ENCODE assay signal across 8 mouse cellular contexts in genomic region chrX:94212264-94212596, GRCm38 (mm10). TPM values are rescaled to one million over a fixed set of nuclear protein-coding genes. Genes with fewer than 3 reads are reported as not detected.
DNase-seq lines count a peak whose midpoint lies in the region; ATAC-seq and TF ChIP-seq lines count a peak whose summit lies in the region.

No protein-coding gene starts in this region.

- H3K4me3 ChIP-seq in heart, embryonic 14.5 days (ENCODE audit: control insufficient read depth in 1 of 2, insufficient read depth in 1 of 2, low read depth in 1 of 2, low read length in 2 of 2): peak overlapping the region; percentile 79 to 82
- peak overlapping the region; percentile 82 for H3K4me3 ChIP-seq in G1E (ENCODE audit: low read depth, low read length)
- peak overlapping the region; percentile 74 for H3K4me3 ChIP-seq in hindbrain, embryonic 11.5 days (ENCODE audit: low read depth, low read length)

- peak overlapping the region; percentile 46 to 75; a peak in 3 of 4 replicates for H3K27ac ChIP-seq in heart, embryonic 14.5 days (replicated peaks in 1 of 2; ENCODE audit: control insufficient read depth in 1 of 2, insufficient read depth in 1 of 2, low read depth in 2 of 2, low read length in 2 of 2)
- H3K27ac ChIP-seq in hindbrain, embryonic 11.5 days (ENCODE audit: low read depth, low read length): peak overlapping the region; percentile 36; the same call in 1 of the 2 replicates

- WGBS in heart, embryonic 14.5 days: under 1% methylated on average over 12 of the region's 12 CpGs
- WGBS in hindbrain, embryonic 11.5 days: 0% methylated on average over 12 of the region's 12 CpGs

- peak; percentile 48; the same call in 1 of the 2 replicates for ATAC-seq in heart, embryonic 14.5 days (ENCODE audit: insufficient number of reproducible peaks, insufficient read depth, low FRiP score, low read depth)
- peak; percentile 30; the same call in 1 of the 2 replicates for ATAC-seq in G1E (ENCODE audit: extremely low read depth, insufficient number of reproducible peaks, low FRiP score, poor library complexity, severe bottlenecking)
- peak; percentile 76; the same call in 1 of the 2 replicates for ATAC-seq in hindbrain, embryonic 11.5 days (ENCODE audit: low FRiP score)
- ATAC-seq in megakaryocyte-erythroid progenitor cell, adult 5-6 weeks (replicated peaks; ENCODE audit: low FRiP score, low TSS enrichment, poor library complexity, severe bottlenecking): 0 out of 2 replicates have a peak, but pooled peaks have one; percentile 6

- H3K4me1 ChIP-seq in heart, embryonic 14.5 days (ENCODE audit: control insufficient read depth in 2 of 2, insufficient read depth in 2 of 2, low read length in 2 of 2): no peaks in the 10 kb centered on the region
- peaks cover 4% of the 10 kb centered on the region; the same call in 1 of the 2 replicates for H3K4me1 ChIP-seq in G1E (ENCODE audit: insufficient read depth, low read depth, low read length)
- H3K4me1 ChIP-seq in hindbrain, embryonic 11.5 days (replicated peaks; ENCODE audit: control insufficient read depth, insufficient read depth, low read length): no peaks in the 10 kb centered on the region

- no peak for TF ChIP-seq CTCF in G1E (IDR thresholded peaks at IDR 0.05; ENCODE audit: low read depth, low read length)

- no peaks in the 10 kb centered on the region for H3K9me3 ChIP-seq in heart, embryonic 14.5 days (ENCODE audit: control insufficient read depth, low read length)
- H3K9me3 ChIP-seq in G1E (replicated peaks): no peaks in the 10 kb centered on the region
- no peaks in the 10 kb centered on the region for H3K9me3 ChIP-seq in hindbrain, embryonic 11.5 days (ENCODE audit: control insufficient read depth, low read length)

- H3K4me2 ChIP-seq in heart, embryonic 14.5 days (ENCODE audit: low read length): peak overlapping the region; percentile 73
- H3K4me2 ChIP-seq in hindbrain, embryonic 11.5 days (replicated peaks; ENCODE audit: low read depth, low read length): peak overlapping the region; percentile 49

- H3K9ac ChIP-seq in heart, embryonic 14.5 days (ENCODE audit: low read length): peak overlapping the region; percentile 91
- H3K9ac ChIP-seq in hindbrain, embryonic 11.5 days (ENCODE audit: low read depth, low read length): peak overlapping the region; percentile 69

- H3K27me3 ChIP-seq in heart, embryonic 14.5 days (ENCODE audit: control insufficient read depth, insufficient read depth, low read length): no peaks in the 10 kb centered on the region
- no peaks in the 10 kb centered on the region for H3K27me3 ChIP-seq in G1E (ENCODE audit: insufficient read depth, low read length)
- H3K27me3 ChIP-seq in hindbrain, embryonic 11.5 days (ENCODE audit: control insufficient read depth, insufficient read depth, low read length): no peaks in the 10 kb centered on the region

- no peak for DNase-seq in heart, adult 11 months
- no peak for DNase-seq in G1E (ENCODE audit: low spot score)
- DNase-seq in hindbrain, embryonic 11.5 days (ENCODE audit: low spot score): no peak
- no peak for DNase-seq in cerebellum, adult 9-10 months
- DNase-seq in natural killer cell, adult 2 months (ENCODE audit: low spot score in 2 of 2): no peak
- DNase-seq in adrenal gland, postnatal 36 days: no peak

- peaks cover 34% of the 10 kb centered on the region for H3K36me3 ChIP-seq in heart, embryonic 14.5 days (ENCODE audit: control insufficient read depth, insufficient read depth, low read length)
- peaks cover 32% of the 10 kb centered on the region for H3K36me3 ChIP-seq in G1E (replicated peaks)
- no peaks in the 10 kb centered on the region for H3K36me3 ChIP-seq in hindbrain, embryonic 11.5 days (ENCODE audit: control insufficient read depth, insufficient read depth, low read length)

RNA-seq across cellular contexts. Expression of gene Eif2s3x, which starts 0.4 kb away (rescaled TPM):
- polyA plus RNA-seq in heart, embryonic 14.5 days (2014; fragmentation: Nextera tagmentation; extraction: Ambion mirVana): 46.9 and 75.7 TPM in 2 replicates
- total RNA-seq in G1E (2014; fragmentation: Nextera tagmentation) (387 and 408 TPM in 2 replicates), G1E (2017) (239 and 275 TPM in 2 replicates)
- 21.0 and 31.9 TPM in 2 replicates for polyA plus RNA-seq in G1E (2012)
- polyA plus RNA-seq in hindbrain, embryonic 11.5 days (2014; fragmentation: Nextera tagmentation; extraction: Ambion mirVana): 103 and 133 TPM in 2 replicates
- total RNA-seq in megakaryocyte-erythroid progenitor cell, adult 5-6 weeks (2014; fragmentation: Nextera tagmentation): 188 and 191 TPM in 2 replicates
- total RNA-seq in megakaryocyte-erythroid progenitor cell, adult 5-6 weeks (2017): 261 and 281 TPM in 2 replicates
- 100 to 1,000 TPM; 154 to 213 TPM for total RNA-seq in adrenal gland, postnatal 36 days (2021)

RNA-seq across cellular contexts. Expression of gene Klhl15, which starts 22.2 kb away (rescaled TPM):
- 5.9 and 6.9 TPM in 2 replicates for polyA plus RNA-seq in heart, embryonic 14.5 days (2014; fragmentation: Nextera tagmentation; extraction: Ambion mirVana)
- 22.3 and 28.5 TPM in 2 replicates for total RNA-seq in G1E (2014; fragmentation: Nextera tagmentation)
- total RNA-seq in G1E (2017): 14.8 and 18.7 TPM in 2 replicates
- 54.2 and 67.0 TPM in 2 replicates for polyA plus RNA-seq in G1E (2012)
- polyA plus RNA-seq in hindbrain, embryonic 11.5 days (2014; fragmentation: Nextera tagmentation; extraction: Ambion mirVana): 12.1 and 12.2 TPM in 2 replicates
- 8.7 and 11.3 TPM in 2 replicates for total RNA-seq in megakaryocyte-erythroid progenitor cell, adult 5-6 weeks (2014; fragmentation: Nextera tagmentation)
- 10.1 and 12.6 TPM in 2 replicates for total RNA-seq in megakaryocyte-erythroid progenitor cell, adult 5-6 weeks (2017)
- 10 to 100 TPM; 19.0 to 20.4 TPM for total RNA-seq in adrenal gland, postnatal 36 days (2021)

Comparison
In these comparisons a context has a peak if more than half of its experiments do, and no peak if none do; other contexts are left out.
1. ATAC-seq: peak in every context shown above with its lines; median percentile 76 in hindbrain, embryonic 11.5 days; 48 in heart, embryonic 14.5 days; 30 in G1E; 6 in megakaryocyte-erythroid progenitor cell, adult 5-6 weeks.